Mouse (Mus musculus): ENCODE data around the gene Lcn2.

DNA sequence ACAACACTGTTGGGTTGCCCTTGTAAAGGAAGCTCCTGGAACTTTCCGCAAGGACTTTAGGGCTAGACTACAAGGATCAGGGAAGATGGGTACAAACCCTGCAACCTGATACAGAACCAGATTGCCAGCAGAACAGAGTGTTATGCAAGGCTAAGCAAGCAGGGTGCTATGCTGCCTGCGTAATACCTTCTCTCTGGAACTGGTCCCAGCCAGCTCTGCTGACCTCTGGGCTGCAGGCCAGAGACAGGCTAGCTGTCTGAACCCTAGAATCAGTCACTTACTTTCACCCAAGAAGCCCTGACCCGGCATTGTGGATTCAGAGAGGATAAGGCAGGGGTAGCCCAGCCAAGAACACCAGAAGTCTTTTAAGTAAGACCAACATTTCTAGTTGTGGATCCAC is 31.3 kb upstream of the Lcn2 start:
- TF ChIP-seq EP300 (IDR thresholded peaks at IDR 0.05; ENCODE audit: low read depth) (peak; percentile 63), CTCF (IDR thresholded peaks at IDR 0.05; ENCODE audit: low read depth) (no peak)
